Mouse (Mus musculus) C2C12 (cell line): ENCODE results near the gene Pld4.

Source experiments
- CTCF ChIP-seq: IDR thresholded peaks from one replicate; pipeline ENCODE4 v1.5.1; 2011; ENCODE audit not compliant: control insufficient read depth, insufficient read depth, insufficient read length
- MYOD1 ChIP-seq: IDR thresholded peaks from one replicate; pipeline ENCODE4 v1.6.1; 2011; ENCODE audit warnings: low read depth; ENCODE audit not compliant: control insufficient read depth, insufficient read length
- USF1 ChIP-seq: IDR thresholded peaks from one replicate; pipeline ENCODE4 v1.6.1; 2011; ENCODE audit warnings: low read depth, mild to moderate bottlenecking, control low read depth, moderate library complexity

- TF ChIP-seq CTCF, result no peak
- TF ChIP-seq USF1, result no peak
- TF ChIP-seq MYOD1, result no peak
These were observed 16.2 kb upstream of the Pld4 start for GRCm38 (mm10) chr12:112744211-112744610.
